Mouse (Mus musculus) testis, adult 2 months (tissue): ENCODE data around the gene Vwc2.

Experiments
- CTCF ChIP-seq: fragments of 200-500 bp; IDR thresholded peaks from 2 replicates; pipeline ENCODE4 v1.5.1; 2012; ENCODE audit warnings: low read depth, mild to moderate bottlenecking, inconsistent platforms, low read length, moderate library complexity; ENCODE audit not compliant: control insufficient read depth, insufficient read depth, insufficient replicate concordance
- POLR2A ChIP-seq: fragments of 200-500 bp; IDR thresholded peaks from 2 replicates; pipeline ENCODE4 v1.6.1; 2012; ENCODE audit warnings: low read depth, mild to moderate bottlenecking, inconsistent platforms, low read length, moderate library complexity; ENCODE audit not compliant: control insufficient read depth

- TF ChIP-seq POLR2A (no peak), CTCF (no peak)
Observed at GRCm38 (mm10) chr11:11257348-11257747, 143.3 kb downstream of the Vwc2 start.
